Mouse (Mus musculus): ENCODE measurements around the gene Tex10.

GRCm38 (mm10) chr4:48472792-48473650, at the start of gene Tex10:
- TF ChIP-seq GATA1 (IDR thresholded peaks at IDR 0.05; ENCODE audit: borderline replicate concordance, low read length), result no peak
- TF ChIP-seq FLI1 (IDR thresholded peaks at IDR 0.05; ENCODE audit: low read length), result peak; percentile 35; the same call in 1 of the 2 replicates

All from megakaryocyte, embryonic 14.5 days (primary cell).